Mouse (Mus musculus) heart, embryonic 11.5 days (tissue): ENCODE data around the gene 4932438H23Rik. TPM values are rescaled to one million over a fixed set of nuclear protein-coding genes. Genes with fewer than 3 reads are reported as not detected.

Experiments used
- ATAC-seq: fragments of 200-750 bp; cut with Nextera tagmentation; replicated peaks from 2 replicates; pipeline ENCODE4 v1.8.0; 2017; ENCODE audit warnings: moderate library complexity; ENCODE audit not compliant: insufficient number of reproducible peaks, low FRiP score, low TSS enrichment
- H3K27ac ChIP-seq: fragments of 300-500 bp; sonication (generic); 2 replicates; pipeline ENCODE4 v1.5.1; 2014; ENCODE audit warnings: mild to moderate bottlenecking, low read depth, low read length
- H3K27me3 ChIP-seq: fragments of 300-500 bp; sonication (generic); 2 replicates; pipeline ENCODE4 v1.6.1; 2014; ENCODE audit warnings: mild to moderate bottlenecking, low read length, mixed read lengths; ENCODE audit not compliant: control insufficient read depth, insufficient read depth
- H3K36me3 ChIP-seq: fragments of 300-500 bp; sonication (generic); 2 replicates; pipeline ENCODE4 v1.6.1; 2014; ENCODE audit warnings: mild to moderate bottlenecking, low read length, moderate library complexity, mixed read lengths; ENCODE audit not compliant: control insufficient read depth, insufficient read depth
- H3K4me1 ChIP-seq: fragments of 300-500 bp; sonication (generic); 2 replicates; pipeline ENCODE4 v1.6.1; 2014; ENCODE audit warnings: low read length; ENCODE audit not compliant: control insufficient read depth, insufficient read depth
- H3K4me2 ChIP-seq: fragments of 300-500 bp; sonication (generic); 2 replicates; pipeline ENCODE4 v1.6.1; 2014; ENCODE audit warnings: mild to moderate bottlenecking, moderate library complexity
- H3K4me3 ChIP-seq: fragments of 300-500 bp; sonication (generic); 2 replicates; pipeline ENCODE4 v1.5.1; 2014; ENCODE audit warnings: low read depth, low read length
- H3K9ac ChIP-seq: fragments of 300-500 bp; sonication (generic); 2 replicates; pipeline ENCODE4 v1.6.1; 2014; ENCODE audit warnings: mild to moderate bottlenecking, low read depth, low read length, moderate library complexity
- H3K9me3 ChIP-seq: fragments of 300-500 bp; sonication (generic); replicated peaks from 2 replicates; pipeline ENCODE4 v1.6.1; 2016; ENCODE audit warnings: low read length; ENCODE audit not compliant: control insufficient read depth
- WGBS: fragments of 180-500 bp; shearing (Covaris S2); extraction: QIAGEN DNeasy Blood & Tissue Kit; methylation state at CpG from one replicate; pipeline ENCODE4 v1.1.7; 2014; ENCODE audit not compliant: insufficient replicate concordance; 5-methylcytosine and 5-hydroxymethylcytosine counted together
- polyA plus RNA-seq: library from polyadenylated mRNA; unstranded; fragments of >200 nt; fragmentation: Nextera tagmentation; extraction: Ambion mirVana; gene quantifications from 2 replicates; pipeline ENCODE4 v1.2.1, GENCODE M21; 2014

The 4932438H23Rik gene
- polyA plus RNA-seq, 1 experiment from 2014 or later, result 0.13 TPM

DNA sequence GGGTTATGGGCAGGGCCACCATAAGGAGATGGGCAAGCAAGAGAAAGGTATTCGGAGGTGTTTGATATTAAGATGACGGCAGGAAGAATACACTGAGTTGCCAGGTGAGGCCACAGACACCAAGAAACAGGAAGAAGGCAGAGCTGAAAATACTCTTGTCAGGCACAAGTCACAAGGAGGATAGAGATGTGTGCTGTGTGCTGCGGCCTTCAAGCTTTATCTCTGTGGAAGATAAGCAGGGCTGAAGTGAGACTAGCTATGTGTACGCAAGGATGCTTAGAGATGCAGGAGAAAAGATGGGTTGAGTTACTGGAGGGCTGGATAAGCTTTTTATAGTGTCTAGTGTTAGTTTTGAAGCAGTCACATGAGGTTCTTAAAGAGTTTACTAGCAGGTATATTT lies 37.7 kb downstream of the 4932438H23Rik start:
- Histone ChIP-seq H3K36me3 (no peaks in the 10 kb centered on the region), H3K9ac (no peak overlapping the region), H3K4me2 (no peak overlapping the region), H3K9me3 (no peaks in the 10 kb centered on the region), H3K27me3 (no peaks in the 10 kb centered on the region; the same call in 1 of the 2 replicates), H3K27ac (no peak overlapping the region), H3K4me1 (peaks cover 9% of the 10 kb centered on the region; the same call in 1 of the 2 replicates), H3K4me3 (no peak overlapping the region)
- no peak for ATAC-seq
- WGBS, result 49% methylated on average over 4 of the region's 4 CpGs

GRCm38 (mm10) chr16:91056043-91056821 lies 38.7 kb downstream of the 4932438H23Rik start:
- Histone ChIP-seq H3K4me2 (peak overlapping the region; percentile 6; the same call in 1 of the 2 replicates), H3K9me3 (no peaks in the 10 kb centered on the region), H3K9ac (no peak overlapping the region), H3K27ac (no peak overlapping the region), H3K36me3 (no peaks in the 10 kb centered on the region), H3K4me3 (no peak overlapping the region), H3K4me1 (peaks cover 9% of the 10 kb centered on the region; the same call in 1 of the 2 replicates), H3K27me3 (no peaks in the 10 kb centered on the region; the same call in 1 of the 2 replicates)
- no peak for ATAC-seq
- WGBS, result 46% methylated on average over 16 of the region's 16 CpGs

DNA sequence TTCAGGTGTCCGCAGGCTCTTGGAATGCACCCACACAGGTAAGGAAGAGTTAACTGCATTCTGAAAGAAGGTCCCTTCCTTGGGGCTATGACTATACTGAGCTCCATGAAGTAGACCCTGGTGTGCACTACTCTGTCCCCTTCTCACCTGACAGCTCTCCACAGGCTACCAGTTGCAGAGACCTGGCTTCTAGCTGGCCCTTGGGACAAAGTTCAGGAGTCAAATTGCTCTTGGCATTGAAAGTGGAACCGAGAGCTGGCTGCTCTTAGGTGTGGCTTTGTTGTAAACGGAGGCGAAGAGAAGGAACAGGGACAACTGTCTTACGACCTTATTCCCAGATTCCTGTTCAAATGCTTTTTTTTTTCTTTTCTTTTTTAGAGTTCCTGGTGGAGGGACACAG lies 39.8 kb downstream of the 4932438H23Rik start:
- no peaks in the 10 kb centered on the region for H3K36me3 ChIP-seq

GRCm38 (mm10) chr16:91053599-91053998 lies 41.3 kb downstream of the 4932438H23Rik start:
- H3K4me1 ChIP-seq, result peaks cover 9% of the 10 kb centered on the region; the same call in 1 of the 2 replicates
- H3K4me3 ChIP-seq, result no peak overlapping the region
- 49% methylated on average over 8 of the region's 8 CpGs for WGBS
- no peak overlapping the region for H3K4me2 ChIP-seq
- H3K27me3 ChIP-seq, result peaks cover 4% of the 10 kb centered on the region; the same call in 1 of the 2 replicates
- H3K9me3 ChIP-seq, result no peaks in the 10 kb centered on the region
- H3K36me3 ChIP-seq, result no peaks in the 10 kb centered on the region
- no peak for ATAC-seq
- no peak overlapping the region for H3K9ac ChIP-seq
- H3K27ac ChIP-seq, result no peak overlapping the region

More for the DNA sequence above, 39.8 kb downstream of the 4932438H23Rik start:
- H3K4me3 ChIP-seq, result no peak overlapping the region
- H3K9me3 ChIP-seq, result no peaks in the 10 kb centered on the region
- H3K9ac ChIP-seq, result no peak overlapping the region
- H3K27me3 ChIP-seq, result peaks cover 2% of the 10 kb centered on the region; the same call in 1 of the 2 replicates
- 76% methylated on average over 5 of the region's 5 CpGs for WGBS
- no peak overlapping the region for H3K4me2 ChIP-seq
- no peak for ATAC-seq
- H3K27ac ChIP-seq, result no peak overlapping the region
- H3K4me1 ChIP-seq, result peaks cover 9% of the 10 kb centered on the region; the same call in 1 of the 2 replicates

- Histone ChIP-seq H3K9me3 (no peaks in the 10 kb centered on the region), H3K9ac (no peak overlapping the region), H3K27me3 (0 out of 2 replicates have a peak, but pooled peaks cover 4% of the 10 kb centered on the region), H3K4me1 (peaks cover 6% of the 10 kb centered on the region), H3K4me2 (peak overlapping the region; percentile 72), H3K36me3 (no peaks in the 10 kb centered on the region), H3K27ac (no peak overlapping the region), H3K4me3 (no peak overlapping the region)
- ATAC-seq, result no peak
- 46% methylated on average over 8 of the region's 8 CpGs for WGBS
These were observed 49.4 kb downstream of the 4932438H23Rik start for GRCm38 (mm10) chr16:91045511-91045910.

DNA sequence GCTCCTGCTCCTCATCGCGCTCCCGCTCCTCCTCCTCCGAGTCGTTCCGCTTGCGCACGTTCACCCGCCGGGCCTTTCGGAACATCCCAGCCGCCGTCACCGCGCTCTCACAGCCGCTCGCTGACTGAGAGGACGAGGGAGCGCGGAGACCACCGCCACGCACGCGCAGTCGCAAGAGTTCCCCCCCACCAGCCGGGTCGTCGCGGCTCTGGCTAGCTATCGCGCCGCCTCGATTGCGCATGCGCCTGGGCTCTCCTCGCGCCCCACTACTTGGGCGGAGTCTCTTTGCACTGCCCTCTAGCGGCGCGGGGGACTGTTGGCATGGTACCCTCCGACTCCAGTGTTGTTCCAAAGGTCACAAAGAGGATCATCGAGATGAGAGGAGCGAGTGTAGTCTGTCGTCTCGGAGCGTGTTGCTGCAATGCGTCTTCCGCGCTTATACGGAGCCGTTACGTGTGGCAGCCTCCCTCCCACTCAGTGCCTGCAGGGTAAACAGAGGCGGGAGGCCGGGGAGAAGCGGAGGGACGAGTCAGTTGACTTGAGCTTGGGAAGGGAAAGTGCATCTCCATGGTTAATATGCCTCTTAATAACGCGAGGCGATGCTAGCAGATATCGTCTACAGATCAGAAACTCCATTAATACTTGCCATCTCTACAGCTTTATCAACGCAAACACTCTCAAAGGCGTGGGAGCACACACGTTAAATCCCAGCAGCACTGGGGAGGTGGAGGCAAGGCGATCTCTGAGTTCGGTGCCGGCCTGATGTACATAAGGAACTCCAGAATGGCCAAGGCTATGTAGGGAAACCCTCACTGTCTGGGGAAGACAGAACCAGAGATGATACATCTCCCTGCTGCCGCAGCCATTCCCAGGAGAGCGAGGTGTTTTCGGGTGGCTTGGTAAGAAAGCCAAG lies 50.4 kb downstream of the 4932438H23Rik start, which contains the start of gene Paxbp1:
TSS of gene Paxbp1 (minus strand) at position 274 of the 913 bp plus-strand sequence.
- Histone ChIP-seq H3K4me3 (peak within 1 kb of the TSS; percentile 72), H3K4me2 (peak within 1 kb of the TSS; percentile 72), H3K27me3 (no peaks in the 10 kb centered on the region), H3K9ac (peak within 1 kb of the TSS; percentile 79), H3K9me3 (no peaks in the 10 kb centered on the region), H3K4me1 (peaks cover 6% of the 10 kb centered on the region), H3K27ac (peak within 1 kb of the TSS; percentile 96), H3K36me3 (no peaks in the 10 kb centered on the region)
- 1% methylated on average over 67 of the region's 70 CpGs for WGBS
- ATAC-seq, result peak; percentile 96

GRCm38 (mm10) chr16:91043461-91044248 lies 51.3 kb downstream of the 4932438H23Rik start:
- Histone ChIP-seq H3K27ac (peak overlapping the region; percentile 96), H3K36me3 (no peaks in the 10 kb centered on the region), H3K4me3 (peak overlapping the region; percentile 72), H3K4me2 (peak overlapping the region; percentile 72), H3K4me1 (peaks cover 6% of the 10 kb centered on the region), H3K9ac (peak overlapping the region; percentile 79), H3K9me3 (no peaks in the 10 kb centered on the region), H3K27me3 (no peaks in the 10 kb centered on the region)
- WGBS, result under 1% methylated on average over 47 of the region's 63 CpGs
- ATAC-seq, result peak; percentile 68

DNA sequence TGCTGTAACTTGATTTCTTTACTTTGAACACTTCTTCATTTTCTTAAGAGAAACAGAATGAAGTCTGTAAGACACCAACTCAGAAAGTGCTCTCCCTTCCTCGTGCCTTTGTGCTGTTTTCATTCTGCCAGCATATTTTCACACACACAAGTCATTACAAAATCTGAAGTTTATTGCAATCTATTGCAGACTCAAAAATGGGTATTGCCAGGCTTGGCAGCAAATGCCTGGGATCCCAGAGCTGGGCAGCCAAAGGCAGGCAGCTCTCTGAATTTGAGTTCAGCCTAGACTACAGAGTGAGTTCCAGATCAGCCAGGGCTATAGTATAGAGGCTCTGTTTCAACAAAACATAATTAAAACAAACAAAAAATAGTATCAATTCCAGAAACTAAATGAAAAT lies 52.3 kb downstream of the 4932438H23Rik start:
- 72% methylated on average over 1 of the region's 1 CpGs for WGBS
- Histone ChIP-seq H3K9me3 (no peaks in the 10 kb centered on the region), H3K27ac (no peak overlapping the region), H3K4me2 (peak overlapping the region; percentile 72), H3K36me3 (peaks cover 6% of the 10 kb centered on the region), H3K27me3 (no peaks in the 10 kb centered on the region), H3K4me1 (peaks cover 6% of the 10 kb centered on the region), H3K4me3 (peak overlapping the region; percentile 22), H3K9ac (peak overlapping the region; percentile 56; the same call in 1 of the 2 replicates)
- ATAC-seq, result no peak
